Mouse (Mus musculus) small intestine, adult 2 months (tissue): ENCODE results near the gene Erlin1.

Experiments used
- CTCF ChIP-seq: fragments of 200-500 bp; IDR thresholded peaks from 2 replicates; pipeline ENCODE4 v1.5.1; 2012; ENCODE audit warnings: low read depth, mild to moderate bottlenecking, control low read depth, inconsistent platforms, low read length, moderate library complexity, mixed read lengths; ENCODE audit not compliant: insufficient replicate concordance, insufficient read length; ENCODE audit errors: extremely low read depth
- POLR2A ChIP-seq: fragments of 200-500 bp; IDR thresholded peaks from 2 replicates; pipeline ENCODE4 v1.6.1; 2012; ENCODE audit warnings: low read depth, mild to moderate bottlenecking, control low read depth, inconsistent platforms, low read length, moderate library complexity

DNA sequence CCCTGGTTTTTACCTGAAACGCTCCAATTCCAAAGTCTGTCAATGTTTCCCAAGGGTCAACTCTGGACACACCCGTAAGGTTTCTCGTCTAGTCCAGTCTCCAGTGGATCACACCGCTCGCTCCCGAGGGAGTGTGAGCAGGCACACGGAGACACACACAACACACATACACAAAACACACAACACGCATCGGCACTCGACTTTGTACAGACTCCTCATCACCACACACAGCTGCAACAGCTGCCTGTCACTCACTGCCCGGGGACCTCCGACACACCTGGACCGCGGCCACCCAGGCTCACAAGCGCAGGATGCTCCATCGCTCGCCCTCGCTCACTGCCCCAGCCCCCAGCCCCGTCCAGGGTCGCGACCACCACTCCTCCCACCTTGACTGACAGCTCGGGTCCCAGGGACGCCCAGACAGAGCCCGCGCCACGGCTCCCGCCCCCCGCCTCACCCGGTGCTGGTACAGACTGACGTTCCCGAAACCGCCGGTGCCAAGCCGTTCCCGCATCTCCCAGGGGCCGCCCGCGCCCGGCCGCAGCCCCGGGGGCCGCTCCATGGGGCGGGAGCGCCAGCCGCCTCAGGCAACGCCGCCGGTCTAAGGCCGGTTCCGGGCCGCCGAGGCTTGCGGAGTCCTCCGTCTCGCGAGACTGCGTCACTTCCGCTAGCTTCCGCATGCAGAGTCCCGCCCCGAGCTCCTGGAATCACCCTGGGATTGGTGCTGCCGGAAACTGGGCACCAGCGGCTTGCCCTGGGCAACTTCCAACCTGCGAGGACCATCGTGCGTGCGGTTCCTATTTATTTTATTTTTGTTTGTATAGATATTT lies 37.5 kb upstream of the Erlin1 start, which contains the start of gene Chuk:
- no peak for TF ChIP-seq CTCF
- peak; percentile 93 for TF ChIP-seq POLR2A
